Mouse (Mus musculus): Measurements from ENCODE around the gene Cacnb2.

- TF ChIP-seq CTCF (IDR thresholded peaks at IDR 0.05; ENCODE audit: borderline replicate concordance, insufficient read depth, low read depth, low read length) (no peak), POLR2A (IDR thresholded peaks at IDR 0.05; ENCODE audit: borderline replicate concordance, insufficient read depth, low read length) (no peak)
Measured at GRCm38 (mm10) chr2:14861613-14862012, 258.7 kb downstream of the Cacnb2 start.

Measured in cerebellum, adult 2 months (tissue).